Mouse (Mus musculus): Measurements from ENCODE around the gene Tmem184b. TPM values are rescaled to one million over a fixed set of nuclear protein-coding genes. Genes with fewer than 3 reads are reported as not detected.

Tmem184b gene
- polyA plus RNA-seq, 1 experiment from 2014 or later = 33.8 TPM

- peaks cover 18% of the 10 kb centered on the region for H3K4me1 ChIP-seq (ENCODE audit: control insufficient read depth, insufficient read depth, low read length)
- no peaks in the 10 kb centered on the region for H3K9me3 ChIP-seq (ENCODE audit: control insufficient read depth, low read length)
- peaks cover 3% of the 10 kb centered on the region; the same call in 1 of the 2 replicates for H3K27me3 ChIP-seq (ENCODE audit: control insufficient read depth, insufficient read depth, low read length)
- DNase-seq (ENCODE audit: low spot score, missing footprints) (no peak), ATAC-seq (ENCODE audit: low FRiP score) (no peak)
- no peaks in the 10 kb centered on the region for H3K36me3 ChIP-seq (ENCODE audit: control insufficient read depth, insufficient read depth, low read length)
- H3K27ac ChIP-seq (ENCODE audit: low read depth, low read length) = no peak overlapping the region
- no peak overlapping the region for H3K4me3 ChIP-seq (ENCODE audit: low read depth, low read length)
- H3K9ac ChIP-seq (ENCODE audit: low read length) = 0 out of 2 replicates have a peak overlapping the region, but pooled peaks have one; percentile 13
- 86% methylated on average over 14 of the region's 14 CpGs for WGBS
- H3K4me2 ChIP-seq = no peak overlapping the region
Observed at GRCm38 (mm10) chr15:79399231-79400052, 3.9 kb downstream of the Tmem184b start.

- WGBS = 86% methylated on average over 11 of the region's 11 CpGs
- Histone ChIP-seq H3K9me3 (ENCODE audit: control insufficient read depth, low read length) (no peaks in the 10 kb centered on the region), H3K27ac (ENCODE audit: low read depth, low read length) (no peak overlapping the region), H3K36me3 (ENCODE audit: control insufficient read depth, insufficient read depth, low read length) (no peaks in the 10 kb centered on the region), H3K4me1 (ENCODE audit: control insufficient read depth, insufficient read depth, low read length) (peaks cover 15% of the 10 kb centered on the region), H3K9ac (ENCODE audit: low read length) (no peak overlapping the region), H3K4me2 (no peak overlapping the region), H3K27me3 (ENCODE audit: control insufficient read depth, insufficient read depth, low read length) (no peaks in the 10 kb centered on the region), H3K4me3 (ENCODE audit: low read depth, low read length) (no peak overlapping the region)
- DNase-seq (ENCODE audit: low spot score, missing footprints) (no peak), ATAC-seq (ENCODE audit: low FRiP score) (no peak)
Observed at GRCm38 (mm10) chr15:79396736-79397135, 6.6 kb downstream of the Tmem184b start.

DNA sequence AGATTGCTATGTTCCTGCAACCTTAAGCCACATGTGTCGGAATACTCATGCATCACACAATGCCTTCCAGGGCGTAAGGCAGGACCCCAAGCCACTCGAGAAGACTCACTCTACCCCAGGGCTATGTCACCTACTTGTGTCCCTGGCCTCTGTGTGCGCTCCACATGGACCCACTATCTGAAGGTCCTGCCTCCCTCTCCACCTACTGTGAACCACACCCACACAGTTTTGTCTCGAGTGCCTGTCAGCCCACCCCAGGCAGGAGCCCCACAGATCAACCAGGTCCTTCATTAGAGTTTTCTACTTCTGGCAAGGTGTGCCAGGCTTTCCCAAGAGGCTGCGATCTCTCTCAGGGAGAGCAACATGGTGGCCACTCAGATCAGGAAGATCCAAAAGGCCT lies 8.1 kb downstream of the Tmem184b start:
- DNase-seq (ENCODE audit: low spot score, missing footprints) (no peak), ATAC-seq (ENCODE audit: low FRiP score) (no peak)
- peaks cover 8% of the 10 kb centered on the region for H3K4me1 ChIP-seq (ENCODE audit: control insufficient read depth, insufficient read depth, low read length)
- no peaks in the 10 kb centered on the region for H3K9me3 ChIP-seq (ENCODE audit: control insufficient read depth, low read length)
- no peaks in the 10 kb centered on the region for H3K27me3 ChIP-seq (ENCODE audit: control insufficient read depth, insufficient read depth, low read length)
- H3K4me2 ChIP-seq = no peak overlapping the region
- H3K27ac ChIP-seq (ENCODE audit: low read depth, low read length) = no peak overlapping the region
- H3K9ac ChIP-seq (ENCODE audit: low read length) = no peak overlapping the region
- H3K36me3 ChIP-seq (ENCODE audit: control insufficient read depth, insufficient read depth, low read length) = no peaks in the 10 kb centered on the region
- 91% methylated on average over 6 of the region's 6 CpGs for WGBS
- H3K4me3 ChIP-seq (ENCODE audit: low read depth, low read length) = no peak overlapping the region

DNA sequence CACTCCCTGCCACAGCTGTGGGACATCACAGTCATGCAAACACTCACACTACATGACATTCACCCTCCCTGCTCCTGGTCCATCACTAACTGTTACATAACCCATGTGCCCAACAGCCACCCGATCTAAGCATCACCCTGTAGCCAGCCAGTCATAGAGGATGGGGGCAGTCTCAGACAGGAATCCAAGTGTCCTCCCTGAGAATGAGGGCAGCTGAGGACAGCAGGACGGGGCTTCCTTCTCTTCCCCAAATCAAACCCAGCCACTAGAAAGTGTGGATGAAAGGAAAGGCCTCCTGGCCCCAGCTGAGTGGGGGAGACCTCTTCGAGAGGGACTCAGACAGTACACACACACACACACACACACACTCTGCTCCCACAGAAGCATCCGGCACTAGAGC lies 8.5 kb downstream of the Tmem184b start:
- Histone ChIP-seq H3K9me3 (ENCODE audit: control insufficient read depth, low read length) (no peaks in the 10 kb centered on the region), H3K4me1 (ENCODE audit: control insufficient read depth, insufficient read depth, low read length) (peaks cover 8% of the 10 kb centered on the region), H3K27ac (ENCODE audit: low read depth, low read length) (no peak overlapping the region), H3K9ac (ENCODE audit: low read length) (no peak overlapping the region), H3K27me3 (ENCODE audit: control insufficient read depth, insufficient read depth, low read length) (no peaks in the 10 kb centered on the region), H3K36me3 (ENCODE audit: control insufficient read depth, insufficient read depth, low read length) (no peaks in the 10 kb centered on the region), H3K4me2 (no peak overlapping the region), H3K4me3 (ENCODE audit: low read depth, low read length) (no peak overlapping the region)
- 82% methylated on average over 4 of the region's 4 CpGs for WGBS
- ATAC-seq (ENCODE audit: low FRiP score) (no peak), DNase-seq (ENCODE audit: low spot score, missing footprints) (no peak)

GRCm38 (mm10) chr15:79393101-79393500 lies 10.3 kb downstream of the Tmem184b start:
- no peaks in the 10 kb centered on the region for H3K9me3 ChIP-seq (ENCODE audit: control insufficient read depth, low read length)
- H3K4me3 ChIP-seq (ENCODE audit: low read depth, low read length) = no peak overlapping the region
- H3K4me2 ChIP-seq = no peak overlapping the region
- H3K4me1 ChIP-seq (ENCODE audit: control insufficient read depth, insufficient read depth, low read length) = peaks cover 8% of the 10 kb centered on the region
- no peaks in the 10 kb centered on the region for H3K36me3 ChIP-seq (ENCODE audit: control insufficient read depth, insufficient read depth, low read length)
- ATAC-seq (ENCODE audit: low FRiP score) (no peak), DNase-seq (ENCODE audit: low spot score, missing footprints) (no peak)
- H3K9ac ChIP-seq (ENCODE audit: low read length) = no peak overlapping the region
- H3K27me3 ChIP-seq (ENCODE audit: control insufficient read depth, insufficient read depth, low read length) = no peaks in the 10 kb centered on the region
- no peak overlapping the region for H3K27ac ChIP-seq (ENCODE audit: low read depth, low read length)
- 82% methylated on average over 6 of the region's 6 CpGs for WGBS

DNA sequence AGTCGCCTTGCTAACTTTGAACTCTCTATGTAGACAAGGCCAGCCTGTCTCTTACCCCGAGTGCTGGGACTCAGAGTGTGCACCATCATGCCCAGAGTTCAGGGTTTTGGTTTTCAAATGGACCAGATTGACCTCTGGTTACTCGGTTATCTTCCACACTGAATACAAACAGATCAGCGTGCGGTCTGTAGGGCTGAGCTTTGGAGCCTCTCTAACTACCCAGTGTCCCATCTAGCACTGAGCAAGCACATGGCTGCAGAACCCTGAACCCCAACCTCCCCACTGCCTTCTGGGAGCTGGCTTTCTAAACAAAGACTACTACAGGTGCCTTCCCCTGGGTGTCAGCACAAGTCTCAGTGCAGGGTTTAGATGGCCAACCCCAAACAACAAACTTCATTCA lies 10.8 kb downstream of the Tmem184b start:
- H3K4me1 ChIP-seq (ENCODE audit: control insufficient read depth, insufficient read depth, low read length) = peaks cover 8% of the 10 kb centered on the region
- no peak for DNase-seq (ENCODE audit: low spot score, missing footprints)
- no peak overlapping the region for H3K9ac ChIP-seq (ENCODE audit: low read length)
- H3K4me3 ChIP-seq (ENCODE audit: low read depth, low read length) = no peak overlapping the region
- no peak overlapping the region for H3K27ac ChIP-seq (ENCODE audit: low read depth, low read length)
- no peak overlapping the region for H3K4me2 ChIP-seq
- WGBS = 83% methylated on average over 5 of the region's 5 CpGs
- no peak for ATAC-seq (ENCODE audit: low FRiP score)
- no peaks in the 10 kb centered on the region for H3K36me3 ChIP-seq (ENCODE audit: control insufficient read depth, insufficient read depth, low read length)
- H3K9me3 ChIP-seq (ENCODE audit: control insufficient read depth, low read length) = no peaks in the 10 kb centered on the region
- H3K27me3 ChIP-seq (ENCODE audit: control insufficient read depth, insufficient read depth, low read length) = no peaks in the 10 kb centered on the region

DNA sequence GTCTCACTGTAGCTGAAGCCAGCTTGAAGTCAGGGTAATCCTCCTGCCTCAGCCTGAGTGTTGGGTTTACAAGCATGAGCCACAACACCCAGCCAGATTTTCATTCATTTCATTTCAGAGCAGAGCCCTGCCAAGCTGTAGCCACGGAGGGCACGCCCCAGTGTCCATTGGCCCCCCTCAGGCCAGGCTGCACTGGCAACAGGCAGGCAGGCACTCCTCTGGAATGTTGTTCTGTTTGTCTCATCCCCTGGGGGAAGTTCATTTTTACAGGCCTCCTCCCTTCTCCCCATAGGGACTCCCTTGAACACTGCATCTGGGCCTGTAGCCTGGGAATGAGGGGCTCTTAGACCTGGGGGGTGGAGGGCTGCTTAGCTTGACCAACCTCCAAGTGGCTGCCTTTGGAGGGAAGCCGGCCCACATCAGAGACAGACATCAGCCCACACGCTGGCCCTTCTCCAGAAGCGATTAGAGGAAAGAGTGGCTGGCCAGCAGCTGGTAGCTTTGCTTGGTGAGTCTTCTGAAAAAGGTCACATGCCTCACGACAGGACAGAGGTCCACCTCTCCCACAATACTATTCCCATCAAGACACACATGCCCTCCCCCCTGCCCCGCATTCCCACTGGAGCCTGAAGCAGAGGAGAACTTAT lies 11.8 kb downstream of the Tmem184b start:
- 44% methylated on average over 7 of the region's 7 CpGs for WGBS
- no peak for ATAC-seq (ENCODE audit: low FRiP score)
- no peaks in the 10 kb centered on the region for H3K9me3 ChIP-seq (ENCODE audit: control insufficient read depth, low read length)
- H3K4me3 ChIP-seq (ENCODE audit: low read depth, low read length) = no peak overlapping the region
- H3K9ac ChIP-seq (ENCODE audit: low read length) = no peak overlapping the region
- no peak for DNase-seq (ENCODE audit: low spot score, missing footprints)
- H3K36me3 ChIP-seq (ENCODE audit: control insufficient read depth, insufficient read depth, low read length) = no peaks in the 10 kb centered on the region
- no peaks in the 10 kb centered on the region for H3K27me3 ChIP-seq (ENCODE audit: control insufficient read depth, insufficient read depth, low read length)
- H3K27ac ChIP-seq (ENCODE audit: low read depth, low read length) = no peak overlapping the region
- peaks cover 8% of the 10 kb centered on the region for H3K4me1 ChIP-seq (ENCODE audit: control insufficient read depth, insufficient read depth, low read length)
- no peak overlapping the region for H3K4me2 ChIP-seq

DNA sequence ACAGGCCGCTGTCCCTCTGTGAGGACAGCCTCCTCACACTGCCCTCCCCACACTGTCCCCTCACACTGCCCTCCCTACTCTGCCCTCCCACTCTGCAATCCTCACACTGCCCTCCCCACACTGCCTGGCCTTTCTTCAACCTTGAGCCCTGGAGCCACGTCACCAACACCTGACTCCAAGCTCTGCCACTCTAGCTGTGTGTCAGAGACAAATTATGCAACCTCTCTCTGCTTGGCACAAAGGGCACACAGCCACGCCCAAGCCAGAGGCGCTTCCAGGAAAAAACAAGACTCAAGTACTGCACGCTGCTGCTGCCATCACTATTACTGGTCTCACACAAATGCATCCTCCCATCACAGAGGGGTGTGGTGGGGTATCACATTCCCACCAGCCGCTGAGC lies 12.9 kb downstream of the Tmem184b start:
- no peaks in the 10 kb centered on the region for H3K27me3 ChIP-seq (ENCODE audit: control insufficient read depth, insufficient read depth, low read length)
- H3K9ac ChIP-seq (ENCODE audit: low read length) = no peak overlapping the region
- WGBS = 87% methylated on average over 6 of the region's 6 CpGs
- no peaks in the 10 kb centered on the region for H3K9me3 ChIP-seq (ENCODE audit: control insufficient read depth, low read length)
- H3K4me1 ChIP-seq (ENCODE audit: control insufficient read depth, insufficient read depth, low read length) = peaks cover 8% of the 10 kb centered on the region
- H3K4me3 ChIP-seq (ENCODE audit: low read depth, low read length) = no peak overlapping the region
- no peak overlapping the region for H3K4me2 ChIP-seq
- H3K36me3 ChIP-seq (ENCODE audit: control insufficient read depth, insufficient read depth, low read length) = no peaks in the 10 kb centered on the region
- ATAC-seq (ENCODE audit: low FRiP score) = no peak
- DNase-seq (ENCODE audit: low spot score, missing footprints) = no peak
- H3K27ac ChIP-seq (ENCODE audit: low read depth, low read length) = no peak overlapping the region

GRCm38 (mm10) chr15:79388171-79388570 lies 15.2 kb downstream of the Tmem184b start:
- Histone ChIP-seq H3K36me3 (ENCODE audit: control insufficient read depth, insufficient read depth, low read length) (no peaks in the 10 kb centered on the region), H3K27ac (ENCODE audit: low read depth, low read length) (no peak overlapping the region), H3K4me3 (ENCODE audit: low read depth, low read length) (no peak overlapping the region), H3K9me3 (ENCODE audit: control insufficient read depth, low read length) (no peaks in the 10 kb centered on the region), H3K9ac (ENCODE audit: low read length) (no peak overlapping the region), H3K4me2 (no peak overlapping the region), H3K27me3 (ENCODE audit: control insufficient read depth, insufficient read depth, low read length) (no peaks in the 10 kb centered on the region), H3K4me1 (ENCODE audit: control insufficient read depth, insufficient read depth, low read length) (peaks cover 4% of the 10 kb centered on the region)
- DNase-seq (ENCODE audit: low spot score, missing footprints) = peak; percentile 78
- no peak for ATAC-seq (ENCODE audit: low FRiP score)
- 82% methylated on average over 6 of the region's 6 CpGs for WGBS
